Mouse (Mus musculus) urinary bladder, postnatal 14 days (tissue): ENCODE data around the gene 4930469K13Rik.

Experiments used
- DNase-seq: peaks from one replicate; pipeline ENCODE4 v3.0.0; 2021; ENCODE audit warnings: low spot score

Gene 4930469K13Rik

GRCm38 (mm10) chr11:34079542-34080464 lies 18.6 kb downstream of the 4930469K13Rik start:
- peak; percentile 6 for DNase-seq

- no peak for DNase-seq
Measured at GRCm38 (mm10) chr11:34078581-34078980, 19.8 kb downstream of the 4930469K13Rik start.

- DNase-seq, result no peak
Measured at GRCm38 (mm10) chr11:34077870-34078269, 20.5 kb downstream of the 4930469K13Rik start.

- peak; percentile 61 for DNase-seq
Measured at GRCm38 (mm10) chr11:34073776-34074175, 24.6 kb downstream of the 4930469K13Rik start.

- DNase-seq, result peak; percentile 38
Measured at GRCm38 (mm10) chr11:34072309-34072708, 26.0 kb downstream of the 4930469K13Rik start.

- DNase-seq, result no peak
Measured at GRCm38 (mm10) chr11:34070596-34070995, 27.8 kb downstream of the 4930469K13Rik start.

GRCm38 (mm10) chr11:34063702-34064485 lies 34.5 kb downstream of the 4930469K13Rik start:
- no peak for DNase-seq

GRCm38 (mm10) chr11:34063257-34063656 lies 35.1 kb downstream of the 4930469K13Rik start:
- no peak for DNase-seq

GRCm38 (mm10) chr11:34061740-34062139 lies 36.6 kb downstream of the 4930469K13Rik start:
- no peak for DNase-seq

GRCm38 (mm10) chr11:34058960-34059359 lies 39.4 kb downstream of the 4930469K13Rik start:
- no peak for DNase-seq

- DNase-seq, result no peak
Measured at GRCm38 (mm10) chr11:34058332-34058731, 40.0 kb downstream of the 4930469K13Rik start.

GRCm38 (mm10) chr11:34056715-34057114 lies 41.6 kb downstream of the 4930469K13Rik start:
- no peak for DNase-seq

GRCm38 (mm10) chr11:34054031-34054727 lies 44.2 kb downstream of the 4930469K13Rik start:
- DNase-seq, result no peak

GRCm38 (mm10) chr11:34053031-34053818 lies 45.1 kb downstream of the 4930469K13Rik start:
- no peak for DNase-seq

- no peak for DNase-seq
Measured at GRCm38 (mm10) chr11:34050643-34051042, 47.7 kb downstream of the 4930469K13Rik start.

GRCm38 (mm10) chr11:34050063-34050462 lies 48.3 kb downstream of the 4930469K13Rik start:
- no peak for DNase-seq

- DNase-seq, result no peak
Measured at GRCm38 (mm10) chr11:34049125-34049379, 49.3 kb downstream of the 4930469K13Rik start.

GRCm38 (mm10) chr11:34048375-34049124 lies 49.8 kb downstream of the 4930469K13Rik start:
- DNase-seq, result no peak

GRCm38 (mm10) chr11:34047542-34047937 lies 50.8 kb downstream of the 4930469K13Rik start:
- DNase-seq, result no peak

GRCm38 (mm10) chr11:34046767-34047541 lies 51.4 kb downstream of the 4930469K13Rik start, which contains the start of gene Lcp2:
Gene Lcp2 (plus strand): TSS chr11:34046920.
- DNase-seq, result no peak
